Mouse (Mus musculus): Measurements from ENCODE around the gene Dhx8. TPM values are rescaled to one million over a fixed set of nuclear protein-coding genes. Genes with fewer than 3 reads are reported as not detected.

Dhx8 gene
- total RNA-seq, 2 experiments from 2014 or later, result 23.9 to 25.7 TPM

DNA sequence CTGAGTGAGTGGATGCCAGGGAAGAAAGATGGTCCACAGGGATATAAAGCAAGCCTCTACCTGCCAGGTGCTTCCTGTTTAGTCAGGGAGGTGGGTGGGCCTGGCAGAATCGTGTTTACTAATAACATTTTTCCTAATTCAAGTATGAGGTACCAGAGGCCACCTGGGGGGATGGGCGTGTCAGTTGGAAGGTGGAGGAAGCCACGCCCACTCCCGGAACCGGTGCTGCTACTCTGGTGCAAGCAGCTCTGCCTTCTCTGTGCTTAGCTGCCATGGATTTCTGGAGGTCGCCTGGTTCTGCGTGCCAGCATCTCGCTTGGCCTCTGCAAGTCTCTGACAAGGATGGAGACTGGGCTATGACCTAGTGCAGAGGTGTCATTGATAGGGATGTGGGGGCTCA lies 65.4 kb downstream of the Dhx8 start:
- DNase-seq, result no peak

DNA sequence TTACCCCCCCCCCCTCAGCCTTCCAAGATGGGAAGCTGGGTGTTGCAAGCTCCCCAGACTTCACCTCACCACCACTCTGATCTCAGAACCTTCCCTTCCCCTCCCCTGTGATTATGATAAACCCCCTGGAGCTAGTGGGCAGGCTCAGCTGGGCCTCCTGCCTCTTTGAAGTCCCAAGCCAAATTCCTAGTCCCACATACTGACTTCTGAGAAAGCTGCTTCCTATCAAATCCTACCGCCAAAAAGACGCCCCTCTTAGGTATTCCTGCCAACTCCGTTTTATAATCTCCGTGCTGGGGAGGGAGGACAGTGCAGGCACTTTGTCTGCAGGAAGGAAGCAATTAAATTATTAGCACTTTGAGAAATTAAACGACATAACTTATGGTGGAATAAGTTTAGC lies 68.7 kb downstream of the Dhx8 start:
- no peak for DNase-seq

DNA sequence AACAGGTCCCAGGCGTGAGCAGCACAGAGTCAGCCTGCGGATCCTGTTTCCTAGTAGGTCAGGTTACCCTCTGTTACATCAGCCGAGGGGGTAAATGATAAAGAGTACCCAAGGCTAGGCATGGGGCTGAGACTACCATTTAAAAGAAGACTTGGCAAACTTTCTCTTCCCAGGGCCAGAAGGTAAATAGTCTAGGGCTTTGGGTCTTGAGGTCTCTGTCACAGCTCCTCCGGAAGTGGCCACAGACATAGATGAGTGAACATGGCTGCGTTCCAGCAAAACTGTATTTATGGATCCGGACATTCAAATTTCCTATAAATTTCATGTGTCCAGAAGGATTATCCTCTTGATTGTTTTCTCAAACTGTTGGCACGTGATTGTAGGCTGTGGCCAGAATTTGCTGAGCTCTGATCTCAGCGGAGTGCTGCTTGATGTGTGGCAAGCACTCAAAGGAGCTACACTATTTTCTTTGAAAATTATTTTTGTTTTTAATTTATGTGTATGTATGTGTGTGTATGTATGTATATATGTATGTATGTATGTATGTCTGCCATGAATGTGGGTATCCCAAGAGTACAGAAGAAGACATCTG lies 72.5 kb downstream of the Dhx8 start:
- DNase-seq, result no peak

DNA sequence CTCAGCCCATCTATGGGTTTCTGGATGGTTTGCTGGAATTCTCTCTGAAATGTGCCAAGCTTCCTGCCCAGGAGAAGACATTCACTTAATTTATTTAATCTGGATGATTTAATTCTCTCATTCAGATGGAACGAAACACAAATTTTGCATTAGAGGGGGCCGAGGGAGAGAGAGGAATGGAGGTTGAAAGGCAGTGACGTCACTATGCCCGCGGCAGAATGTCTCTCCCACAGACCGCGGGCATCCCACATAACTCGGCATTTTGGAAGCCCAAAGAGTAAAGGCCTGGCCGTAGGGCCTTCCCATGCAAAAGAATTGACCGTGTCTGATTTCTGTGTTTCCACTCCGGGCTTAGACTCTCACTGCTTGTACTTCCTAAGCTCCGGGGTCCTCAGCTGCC lies 74.0 kb downstream of the Dhx8 start:
- no peak for DNase-seq

DNA sequence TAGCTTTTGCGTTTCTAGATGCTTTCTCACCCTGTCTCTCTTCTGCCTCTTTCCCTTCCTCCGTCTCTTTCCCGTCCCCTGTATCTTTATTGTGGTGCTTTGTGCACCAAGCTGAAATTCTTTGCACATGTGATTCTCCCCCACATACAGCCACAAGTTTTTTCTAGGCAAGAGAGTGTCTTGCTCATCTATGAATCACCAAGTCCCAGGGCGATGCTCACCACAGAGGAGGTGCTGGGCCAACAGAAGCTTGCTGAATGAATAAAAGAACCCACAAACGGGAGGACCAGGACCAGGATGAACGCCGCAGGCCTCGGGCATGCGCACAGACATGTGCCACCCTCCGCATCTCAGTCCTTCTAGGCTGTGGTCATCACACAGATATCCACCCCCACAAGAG lies 74.5 kb downstream of the Dhx8 start:
- DNase-seq, result no peak

DNA sequence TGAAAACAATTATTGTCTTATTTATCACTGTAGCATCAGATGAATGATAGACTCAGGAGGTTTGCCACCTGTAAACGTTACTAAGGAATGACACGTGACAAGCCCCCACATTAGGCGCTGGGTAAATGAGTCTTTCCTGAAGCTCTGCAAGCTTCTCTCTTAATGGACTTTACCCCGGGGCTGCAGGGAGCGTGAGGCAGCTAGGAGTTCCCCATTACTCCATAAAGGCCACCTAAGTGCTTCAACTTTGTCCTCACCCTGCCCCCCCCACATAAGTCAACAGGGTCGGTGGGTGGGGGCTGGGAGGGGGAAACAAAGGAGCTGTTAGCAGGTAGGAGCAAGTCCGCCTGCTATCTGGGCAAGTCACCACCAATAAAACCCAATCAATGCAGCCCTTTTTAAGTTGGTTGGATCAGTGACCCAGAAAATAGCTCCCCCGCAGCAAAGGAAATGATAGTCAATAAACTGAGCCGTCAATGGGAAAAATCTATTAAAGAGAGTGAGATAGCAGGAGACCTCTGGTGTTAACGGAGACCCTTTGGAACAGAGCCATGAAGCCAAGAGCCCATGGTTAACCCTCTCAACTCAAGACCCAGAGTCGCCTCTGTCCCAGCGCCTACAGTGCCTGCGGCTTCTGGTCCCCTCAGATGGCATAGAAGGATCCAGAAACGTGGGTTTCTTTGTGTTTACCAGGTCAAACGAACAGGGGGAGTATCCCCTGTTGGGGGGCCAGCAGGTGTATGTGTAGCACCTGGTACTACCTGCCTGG lies 76.5 kb downstream of the Dhx8 start:
- DNase-seq, result no peak

DNA sequence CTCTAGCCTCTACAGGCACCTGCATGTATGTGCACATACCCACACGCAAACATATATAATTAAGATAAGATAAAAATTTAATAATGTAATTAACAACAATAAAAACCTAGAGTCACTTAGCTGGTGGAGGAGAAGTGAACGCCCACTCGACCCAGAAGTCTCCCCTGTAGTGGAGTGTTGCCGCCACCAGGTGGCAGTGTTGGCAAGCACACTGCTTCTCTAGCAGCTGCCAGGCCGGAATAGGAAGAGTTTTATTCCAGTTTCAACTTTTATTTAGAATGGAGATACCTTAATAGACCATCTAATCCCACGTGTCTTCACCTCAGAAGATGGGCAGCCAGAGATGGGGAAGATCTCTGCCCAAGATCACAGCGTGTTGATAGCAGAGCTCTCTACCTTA lies 80.5 kb downstream of the Dhx8 start:
- DNase-seq, result peak; percentile 82 to 83

DNA sequence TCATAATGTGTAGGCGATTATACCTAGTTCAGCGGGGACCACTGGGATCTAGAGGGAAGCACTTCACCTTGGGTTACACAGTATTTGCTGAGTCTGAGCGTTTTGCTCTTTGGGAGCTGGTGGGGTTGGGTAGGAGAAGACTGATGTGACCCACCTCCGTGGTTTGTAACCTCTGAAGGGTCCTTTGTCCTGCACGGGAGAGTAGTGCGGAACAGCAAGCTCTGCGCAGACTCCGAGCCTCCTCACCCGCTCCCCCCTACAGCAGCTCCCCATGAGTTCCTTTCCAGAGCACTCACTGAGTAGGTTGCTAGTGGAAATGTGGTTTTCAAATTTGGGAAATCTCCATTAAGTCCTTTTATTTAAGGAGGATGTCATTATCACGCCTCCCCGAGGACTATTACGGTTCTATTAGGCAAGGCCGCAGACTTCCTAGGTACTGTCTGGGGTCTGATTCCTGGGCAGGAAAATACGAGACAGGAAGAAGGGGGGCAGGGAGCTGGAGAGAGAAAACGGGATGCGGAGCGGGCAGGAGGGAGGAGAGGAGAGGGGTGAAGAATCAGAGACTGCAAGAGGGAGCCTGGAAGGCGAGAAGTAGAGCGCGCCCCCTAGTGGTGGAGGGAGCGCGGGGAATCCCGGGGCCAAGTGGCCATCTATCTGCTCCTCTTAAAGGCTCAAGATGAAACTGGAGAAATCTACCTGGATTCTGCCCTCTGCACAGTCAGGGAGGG lies 81.8 kb downstream of the Dhx8 start:
- DNase-seq, result peak; percentile 81 to 87

DNA sequence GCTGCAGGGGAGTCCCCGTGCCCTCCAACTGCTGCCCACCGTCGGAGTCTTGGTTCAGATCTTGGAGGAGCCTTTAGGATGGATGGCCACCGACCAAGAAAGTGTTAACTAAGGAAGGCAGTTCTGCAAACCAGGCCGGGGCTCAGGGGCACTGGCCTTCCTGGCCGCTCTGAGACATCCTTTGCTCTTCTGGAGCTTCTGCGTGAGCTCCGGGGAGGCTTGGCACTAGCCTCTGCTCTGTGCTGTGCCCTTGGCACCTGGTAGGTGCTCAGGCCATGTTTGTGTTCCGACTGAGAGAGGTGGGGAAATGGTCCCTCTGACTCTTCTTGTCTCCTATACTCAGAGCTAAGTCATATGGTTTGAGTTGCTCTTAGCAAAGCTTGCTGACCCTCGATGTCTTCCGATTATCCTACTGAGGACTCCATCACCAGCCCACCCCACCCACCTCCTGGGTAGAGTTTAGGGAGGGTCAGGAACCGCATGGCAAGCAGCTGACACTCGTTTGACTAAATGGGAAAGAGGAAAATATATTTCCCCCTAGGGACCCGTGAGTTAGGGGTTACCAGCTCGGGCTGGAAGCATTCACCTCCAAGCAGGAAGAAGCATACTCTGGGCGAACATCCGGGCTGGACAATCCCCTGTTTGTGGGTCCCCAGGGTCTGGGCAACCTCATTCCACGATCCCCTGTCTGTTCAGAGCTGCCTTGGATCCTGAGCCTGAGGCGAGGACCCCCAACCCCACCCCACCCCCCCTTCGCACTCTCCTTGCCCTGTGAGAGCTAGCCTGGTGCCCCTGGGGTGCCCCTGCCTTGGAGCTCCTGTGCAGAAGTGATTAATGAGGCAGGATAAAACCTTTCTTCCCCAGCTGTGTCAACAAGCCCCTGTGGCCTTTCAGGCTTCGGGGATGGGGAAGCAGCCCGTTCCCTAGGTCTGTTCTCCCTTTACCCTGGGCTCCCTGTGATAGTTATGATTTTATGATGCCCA lies 82.7 kb downstream of the Dhx8 start:
- DNase-seq, result no peak

Other genes starting within 250 kb of the Dhx8 start
- gene Brca1, start 181.0 kb upstream of the Dhx8 start, total RNA-seq (2021), result 1 to 10 TPM; 2.4 to 2.9 TPM
- gene Nbr1, start 180.8 kb upstream of the Dhx8 start, total RNA-seq (2021), result 100 to 1,000 TPM; 128 to 134 TPM
- 10 to 100 TPM; 10.9 to 11.1 TPM for gene Tmem106a, start 150.7 kb upstream of the Dhx8 start, total RNA-seq (2021)
- gene Gm11634, start 133.7 kb upstream of the Dhx8 start, total RNA-seq (2021), result not detected
- gene Rdm1, start 105.7 kb upstream of the Dhx8 start, total RNA-seq (2021), result 10 to 100 TPM; 24.0 to 31.6 TPM
- gene Arl4d, start 67.4 kb upstream of the Dhx8 start, total RNA-seq (2021), result 10 to 100 TPM; 11.4 to 12.5 TPM
- 1 to 10 TPM; 1.2 to 3.0 TPM for gene Etv4, start 52.5 kb downstream of the Dhx8 start, total RNA-seq (2021)
- 1 to 10 TPM; 3.6 to 6.0 TPM for gene Meox1, start 161.5 kb downstream of the Dhx8 start, total RNA-seq (2021)
- not detected for gene Sost, start 234.1 kb downstream of the Dhx8 start, total RNA-seq (2021)

Data from adrenal gland, postnatal 36 days (tissue).